Comparison of ENCODE assay signal across 1 mouse cellular context in the genomic region with DNA sequence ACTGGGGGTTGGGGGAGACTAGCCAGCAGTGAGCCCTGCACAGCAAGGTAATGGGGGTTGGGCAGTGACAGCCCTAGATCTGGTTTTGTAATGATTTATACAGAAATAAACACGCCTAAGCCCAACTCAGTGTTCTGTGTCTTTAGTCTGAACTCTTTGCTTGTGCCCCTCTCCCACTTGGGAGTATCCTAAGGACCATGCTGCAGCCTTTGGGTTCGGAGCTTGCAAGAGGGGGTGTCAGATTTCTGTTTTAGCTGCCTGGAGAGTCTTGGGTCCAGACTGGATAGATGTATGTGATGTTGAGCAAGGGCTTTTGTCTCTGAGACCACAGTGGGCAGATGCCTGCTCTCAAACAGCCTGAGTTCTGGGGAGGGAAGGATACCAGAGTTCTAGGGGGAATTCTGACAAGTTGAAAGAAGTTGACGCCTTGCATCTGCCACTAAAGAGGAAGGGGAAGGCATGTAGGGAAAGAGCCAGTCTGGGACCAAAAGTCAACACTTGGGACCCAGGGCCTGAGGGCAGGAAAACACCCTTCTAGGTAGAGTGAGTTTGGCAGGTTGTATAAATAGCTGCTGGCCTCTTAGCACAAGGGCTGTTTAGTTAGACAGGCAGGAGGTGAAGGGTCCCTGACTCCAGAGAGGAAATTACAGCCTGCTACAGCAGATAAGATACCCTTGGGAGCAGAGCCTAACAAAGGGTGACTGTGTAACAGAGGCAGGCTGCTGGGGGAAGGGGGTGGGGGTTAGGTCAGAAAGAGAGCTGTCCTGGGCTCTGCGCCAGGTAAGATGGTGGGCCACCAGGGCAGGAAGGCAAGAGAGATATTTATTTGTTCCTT.
TF ChIP-seq lines count a peak whose summit lies in the region.

No protein-coding gene starts in this region.

TF ChIP-seq in MEL, 35 proteins besides CTCF, POLR2A, EP300 and RAD21 (continued from another document):
- peak; percentile 62; the same call in 1 of the 2 replicates for TF ChIP-seq MAZ (IDR thresholded peaks at IDR 0.05; ENCODE audit: low read depth, low read length)
- TF ChIP-seq CHD1 (IDR thresholded peaks at IDR 0.05; ENCODE audit: low read depth, low read length): no peak
- TF ChIP-seq TCF12 (IDR thresholded peaks at IDR 0.05; ENCODE audit: low read depth, low read length): peak; percentile 53; the same call in 1 of the 2 replicates
- TF ChIP-seq ELF1 (IDR thresholded peaks at IDR 0.05; ENCODE audit: low read depth, low read length): no peak
